8 mouse cellular contexts compared by ENCODE assay signal in genomic region chr6:120665415-120665815, GRCm38 (mm10). TPM values are rescaled to one million over a fixed set of nuclear protein-coding genes. Genes with fewer than 3 reads are reported as not detected.
A peak's percentile ranks its signal among the peaks of the same experiment; 100 is the strongest.
DNase-seq lines count a peak whose midpoint lies in the region; ATAC-seq and TF ChIP-seq lines count a peak whose summit lies in the region.

No protein-coding gene starts in this region.

- H3K27ac ChIP-seq in gastrocnemius, adult 2 months, result peak overlapping the region; percentile 99
- H3K27ac ChIP-seq in hindbrain, embryonic 15.5 days (replicated peaks), result peak overlapping the region; percentile 95

- H3K9me3 ChIP-seq in hindbrain, embryonic 15.5 days, result no peaks in the 10 kb centered on the region

- peak; percentile 63 for DNase-seq in adrenal gland, adult 8-10 months
- DNase-seq in cerebellum, postnatal 36 days, result peak; percentile 51 to 61
- peak; percentile 90 for DNase-seq in gastrocnemius, adult 2 months
- peak; percentile 23 to 58 for DNase-seq in left cerebral cortex, postnatal 14 days (ENCODE audit: low spot score in 2 of 2)
- peak; percentile 23 for DNase-seq in right cerebral cortex, postnatal 4 days
- no peak for DNase-seq in MN1 (ENCODE audit: low spot score)

- no peaks in the 10 kb centered on the region for H3K36me3 ChIP-seq in hindbrain, embryonic 15.5 days

- no peaks in the 10 kb centered on the region for H3K27me3 ChIP-seq in hindbrain, embryonic 15.5 days

- peak overlapping the region; percentile 94 for H3K4me3 ChIP-seq in gastrocnemius, adult 2 months
- peak overlapping the region; percentile 98 for H3K4me3 ChIP-seq in hindbrain, embryonic 15.5 days

- H3K4me2 ChIP-seq in hindbrain, embryonic 15.5 days, result peak overlapping the region; percentile 97

- peak overlapping the region; percentile 75 for H3K9ac ChIP-seq in hindbrain, embryonic 15.5 days

- under 1% methylated on average over 21 of the region's 21 CpGs for WGBS in hindbrain, embryonic 15.5 days

- TF ChIP-seq CTCF in gastrocnemius, adult 2 months (IDR thresholded peaks at IDR 0.05), result no peak; the same call in 1 of the 2 replicates

- peak; percentile 72 for ATAC-seq in hindbrain, embryonic 15.5 days (ENCODE audit: low FRiP score, low read depth)
- peak; percentile 63 for ATAC-seq in megakaryocyte progenitor cell, adult 5-6 weeks (replicated peaks; ENCODE audit: poor library complexity)

- peaks cover 18% of the 10 kb centered on the region for H3K4me1 ChIP-seq in hindbrain, embryonic 15.5 days (replicated peaks)

- intact Hi-C loops in gastrocnemius, adult 2 months (cut with DNase I), result loop anchor here (5.0 kb wide), 1 partner anchor 73 kb away; no protein-coding TSS in a partner anchor
- intact Hi-C loops in left cerebral cortex, postnatal 14 days (cut with DNase I), result no loop called here

RNA-seq across cellular contexts. Expression of gene Cecr2, which starts 0.8 kb away (rescaled TPM):
- total RNA-seq in adrenal gland, adult 8-10 months (2022), result 1 to 10 TPM; 5.1 to 6.8 (median 5.7) TPM
- total RNA-seq in gastrocnemius, adult 2 months (2021), result 10 to 100 TPM in 1 of 2 experiments, 1 to 10 TPM in 1; 9.1 to 17.0 TPM
- polyA plus RNA-seq in hindbrain, embryonic 15.5 days (2015; fragmentation: Nextera tagmentation; extraction: Ambion mirVana), result 3.0 and 4.3 TPM in 2 replicates
- total RNA-seq in left cerebral cortex, postnatal 14 days (2021), result 1 to 10 TPM; 2.3 to 3.0 TPM
- 0.42 and 1.3 TPM in 2 replicates for total RNA-seq in megakaryocyte progenitor cell, adult 5-6 weeks (2015)
- 0.12 and 1.8 TPM in 2 replicates for total RNA-seq in megakaryocyte progenitor cell, adult 5-6 weeks (2017)
